Mouse (Mus musculus): Measurements from ENCODE around the gene Ppp1r16b.

DNA sequence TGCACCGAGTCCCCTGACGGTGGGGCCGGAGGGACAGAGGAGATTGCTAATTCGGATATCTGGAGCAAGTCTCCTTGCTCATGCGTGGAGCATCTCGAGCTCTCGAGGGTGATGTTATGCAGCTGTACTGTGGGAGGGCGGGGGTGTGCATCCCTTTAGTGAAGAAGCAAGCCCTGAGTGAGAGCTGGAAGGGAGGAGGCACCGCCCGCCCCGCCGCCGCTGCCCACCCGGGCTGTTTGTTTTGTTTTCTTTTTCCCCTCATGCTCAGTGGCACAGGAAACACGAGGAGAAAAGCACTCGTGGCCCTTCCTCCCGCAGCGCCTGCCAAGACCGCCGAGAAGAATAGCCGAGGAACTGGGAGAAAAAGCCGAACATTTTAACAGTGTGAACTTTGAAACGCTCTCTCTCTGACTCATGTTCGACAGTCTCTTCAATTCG lies 22.6 kb downstream of the Ppp1r16b start:
- TF ChIP-seq TAL1 (conservative IDR thresholded peaks at IDR 0.05; ENCODE audit: low read depth, low read length) (no peak), CTCF (IDR thresholded peaks at IDR 0.05; ENCODE audit: low read depth, low read length) (no peak), GATA1 (IDR thresholded peaks at IDR 0.05; ENCODE audit: borderline replicate concordance, low read length) (no peak), POLR2AphosphoS5 (IDR thresholded peaks at IDR 0.05; ENCODE audit: insufficient replicate concordance, low read depth, low read length) (no peak), GATA2 (IDR thresholded peaks at IDR 0.05; ENCODE audit: borderline replicate concordance, low read depth, low read length) (no peak)
